Mouse (Mus musculus): ENCODE measurements around the gene Kl.

GRCm38 (mm10) chr5:151020031-151020820 lies 67.8 kb downstream of the Kl start:
- no peak for TF ChIP-seq POLR2A (IDR thresholded peaks at IDR 0.05; ENCODE audit: borderline replicate concordance, control insufficient read depth, low read depth, low read length)
- no peak for TF ChIP-seq CTCF (IDR thresholded peaks at IDR 0.05; ENCODE audit: control insufficient read depth, insufficient read depth, low read length)
